Mouse (Mus musculus) lung, adult 18-20 months (tissue): ENCODE measurements around the gene Arl1.
"Not testable (repeated sequence)": the region's sequence is repeated elsewhere in the genome, so short reads cannot be mapped to it uniquely, and the experiment has no call there.

Experiments used
- DNase-seq, 2 experiments: peaks; one replicate each; pipeline ENCODE4 v3.0.0; 2022; ENCODE audit warnings: mixed read lengths in 2 of 2

Gene Arl1

DNA sequence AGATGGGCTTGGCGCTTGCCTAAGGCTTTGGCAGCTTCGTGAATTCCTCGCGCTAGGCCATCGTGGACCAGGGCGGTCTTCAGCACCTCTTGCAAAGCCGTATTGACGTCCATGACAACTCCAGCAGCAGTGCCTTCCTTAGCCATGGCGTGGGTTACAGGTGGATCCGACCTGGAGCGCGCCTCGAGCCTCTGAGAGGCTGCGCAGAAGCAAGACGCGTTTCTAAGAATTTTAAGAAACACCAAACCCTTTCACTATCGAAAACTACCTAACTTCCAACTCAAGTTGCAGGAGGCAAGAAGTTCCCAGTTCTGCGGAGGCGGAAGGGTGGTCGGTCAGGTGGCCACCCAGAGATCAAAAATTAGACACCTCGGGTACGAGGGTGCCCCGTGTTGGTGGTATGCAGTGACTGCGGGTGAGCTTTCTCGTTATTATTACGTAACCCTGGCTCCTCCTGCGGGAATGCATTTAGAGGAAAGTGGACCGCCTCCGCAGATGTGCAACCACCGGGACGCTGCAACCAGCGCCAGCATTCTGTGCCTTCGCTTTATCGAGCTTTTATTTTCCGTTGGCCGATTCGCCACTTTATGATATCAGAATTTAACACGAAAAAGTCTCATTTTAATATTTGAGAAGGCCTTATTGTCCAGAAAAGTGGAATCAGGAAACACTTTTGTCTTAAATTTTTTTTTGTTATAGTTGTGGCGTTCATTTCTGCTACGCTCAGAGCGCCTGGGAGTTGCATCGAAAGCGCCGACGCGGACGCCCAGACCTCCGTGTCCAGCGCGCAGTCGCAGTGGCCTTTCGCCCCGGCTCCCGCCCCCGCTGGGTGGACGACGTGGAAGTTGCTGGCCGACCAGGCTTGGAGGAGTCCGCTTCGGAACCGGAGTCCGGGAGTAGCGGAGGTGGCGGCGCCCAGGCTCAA lies at the start of gene Arl1:
Arl1 (plus strand) TSS at position 288 of the 925 bp plus-strand sequence.
- DNase-seq, result peak; percentile 92 to 95

GRCm38 (mm10) chr10:88682904-88683563 lies 47.6 kb upstream of the Arl1 start:
- no peak for DNase-seq

GRCm38 (mm10) chr10:88684925-88685324 lies 45.7 kb upstream of the Arl1 start, which contains the start of gene Spic:
TSS of gene Spic (minus strand) at chr10:88685015.
- DNase-seq, result no peak

DNA sequence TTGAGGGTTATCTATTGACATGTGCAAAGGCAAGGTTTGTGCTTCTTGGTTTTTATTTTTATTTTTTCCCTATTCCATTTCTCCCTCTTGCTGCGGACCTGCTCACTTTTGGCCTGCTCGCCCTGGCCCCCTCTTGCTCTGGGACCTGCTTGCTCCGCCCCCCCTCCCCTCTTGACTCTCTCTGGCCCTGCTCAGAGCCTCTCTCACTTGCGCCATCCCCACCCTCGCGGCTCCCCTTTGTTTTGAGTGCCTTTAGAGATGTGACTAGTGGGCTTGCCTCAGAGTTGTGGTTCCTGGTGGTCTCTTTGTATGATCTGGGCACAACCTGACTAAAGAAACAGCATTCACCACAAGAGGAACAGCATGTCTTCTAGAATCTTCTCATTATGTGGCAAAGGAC lies 29.7 kb upstream of the Arl1 start:
- DNase-seq, result no peak

DNA sequence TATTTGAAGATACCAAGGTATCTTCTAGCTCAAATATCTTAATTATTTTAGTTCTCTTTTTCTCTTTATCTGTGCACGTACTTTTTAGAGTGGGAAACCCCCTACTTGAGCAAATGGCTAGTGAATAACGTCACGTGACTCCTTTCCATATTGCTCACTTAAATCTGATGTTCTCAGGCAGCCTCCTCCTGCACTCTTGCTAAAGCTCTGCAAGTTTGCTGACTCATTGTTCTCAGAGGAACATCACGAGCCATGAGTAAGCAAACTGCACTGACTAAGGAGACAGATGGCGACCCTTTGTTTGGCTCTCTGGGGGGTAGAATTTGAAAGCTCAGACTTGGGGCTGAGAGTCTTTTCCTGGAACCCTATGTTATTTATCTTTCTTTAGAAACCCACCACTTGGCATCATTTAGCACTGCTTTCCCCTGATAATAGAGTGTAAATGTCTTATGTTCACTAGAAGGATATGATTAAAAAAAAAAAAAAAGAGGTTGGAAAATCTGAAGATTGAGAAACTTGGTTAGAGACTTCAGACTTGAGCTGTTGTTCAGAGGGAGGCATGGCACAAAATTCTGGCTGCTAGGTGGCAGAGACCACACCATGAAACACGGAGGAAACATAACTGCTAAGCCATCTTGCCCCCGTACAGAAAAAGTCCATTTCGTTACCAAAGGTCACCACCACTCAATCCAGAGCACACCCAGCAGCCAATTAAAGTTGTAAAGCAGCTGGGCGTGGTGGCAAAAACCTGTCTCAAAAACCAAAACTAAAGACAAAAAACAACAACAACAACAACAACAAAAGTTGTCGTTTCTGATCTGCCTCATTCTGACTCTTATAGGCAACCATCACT lies 21.8 kb upstream of the Arl1 start:
- DNase-seq, result no peak

DNA sequence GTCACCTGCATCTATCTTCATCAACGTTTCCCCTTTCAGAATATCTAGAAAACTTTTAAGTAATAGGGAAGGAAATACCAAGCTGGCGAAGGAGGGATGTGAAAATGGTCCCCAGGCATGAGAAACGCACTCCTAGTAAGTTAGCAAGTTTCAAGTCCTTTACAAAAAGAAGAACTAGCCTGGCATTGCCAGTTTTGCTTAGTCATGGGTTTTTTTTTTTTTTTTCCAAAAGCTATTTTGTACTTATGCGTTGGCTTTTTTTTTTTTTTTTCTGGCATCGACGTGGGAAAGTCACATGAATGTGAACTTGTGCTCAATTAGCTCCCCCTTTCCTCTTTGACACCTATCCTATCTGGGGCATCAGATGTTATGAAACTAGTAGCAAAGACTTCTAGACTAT lies 18.3 kb upstream of the Arl1 start:
- no peak for DNase-seq

DNA sequence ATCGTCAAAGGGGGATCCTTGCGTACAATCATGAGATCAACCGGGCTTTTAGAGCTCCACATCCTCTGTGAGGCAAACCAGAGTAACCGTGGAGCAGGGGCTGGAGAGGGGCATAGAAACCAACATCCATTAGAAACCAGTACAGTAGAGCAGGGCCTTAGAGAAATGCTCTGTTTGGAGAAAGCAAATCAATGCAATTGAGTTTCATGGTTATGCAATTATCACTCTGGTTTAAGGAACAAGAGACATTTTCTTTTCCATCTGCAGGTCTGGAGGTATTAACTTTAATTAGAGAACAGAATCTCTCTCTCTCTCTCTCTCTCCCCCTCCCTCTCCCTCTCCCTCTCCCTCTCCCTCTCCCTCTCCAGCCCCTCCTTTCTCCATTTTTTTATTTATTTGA lies 15.9 kb upstream of the Arl1 start:
- no peak for DNase-seq

DNA sequence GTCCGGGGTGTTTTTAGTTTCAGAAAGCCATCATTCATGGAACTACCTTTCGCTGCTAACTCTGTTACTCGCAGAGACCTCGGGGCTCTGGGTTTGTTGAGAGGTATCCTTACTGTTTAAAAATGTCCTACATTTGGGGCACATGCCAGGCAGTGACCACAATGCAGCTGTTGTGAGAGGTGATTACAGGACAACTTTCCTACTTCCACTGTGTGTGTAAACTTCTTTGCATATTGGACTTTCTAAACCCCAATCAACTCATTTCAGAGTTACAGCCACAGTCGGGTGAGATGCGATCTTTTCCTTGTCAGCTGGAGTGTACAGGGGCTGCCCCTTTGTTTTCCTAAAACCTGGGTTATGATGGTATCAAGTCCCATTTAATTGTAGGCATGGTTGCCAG lies 15.0 kb upstream of the Arl1 start:
- DNase-seq, result no peak

DNA sequence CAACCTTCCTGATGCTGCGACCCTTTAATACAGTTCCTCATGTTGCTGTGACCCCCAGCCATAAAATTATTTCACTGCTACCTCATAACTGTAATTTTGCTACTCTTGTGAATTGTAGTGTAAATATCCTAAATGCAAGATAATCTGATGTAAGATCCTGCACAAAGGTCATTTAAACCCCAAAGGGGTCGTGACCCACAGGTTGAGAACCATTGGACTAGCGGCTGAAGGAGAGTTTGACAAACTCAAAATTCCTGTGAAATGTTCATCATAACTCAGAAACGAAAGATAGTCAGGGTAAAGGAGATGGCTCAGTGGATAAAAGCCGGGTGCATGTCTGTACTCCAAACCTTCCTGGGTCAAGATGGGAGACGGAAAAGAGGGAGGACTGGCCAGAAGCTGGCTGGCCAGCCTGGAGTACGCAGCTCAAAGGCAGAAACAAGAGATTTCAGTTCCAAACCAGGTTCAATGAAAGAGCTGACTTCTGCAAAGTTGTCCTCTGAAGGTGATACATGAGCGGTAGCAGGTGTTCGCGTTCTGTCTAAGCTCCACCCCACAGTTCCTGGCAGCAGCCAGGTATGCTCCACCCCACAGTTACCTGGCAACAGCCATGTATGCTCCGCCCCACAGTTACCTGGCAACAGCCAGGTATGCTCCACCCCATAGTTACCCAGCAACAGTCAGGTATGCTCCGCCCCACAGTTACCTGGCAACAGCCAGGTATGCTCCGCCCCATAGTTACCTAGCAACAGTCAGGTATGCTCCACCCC lies 13.5 kb upstream of the Arl1 start:
- DNase-seq, result no peak

GRCm38 (mm10) chr10:88717756-88718025 lies 13.0 kb upstream of the Arl1 start:
- DNase-seq, result no peak

GRCm38 (mm10) chr10:88719618-88720017 lies 11.0 kb upstream of the Arl1 start:
- no peak for DNase-seq

- DNase-seq, result peak in 1 of 2 experiments; percentile 36
These were observed 5.3 kb upstream of the Arl1 start for GRCm38 (mm10) chr10:88725343-88725742.

DNA sequence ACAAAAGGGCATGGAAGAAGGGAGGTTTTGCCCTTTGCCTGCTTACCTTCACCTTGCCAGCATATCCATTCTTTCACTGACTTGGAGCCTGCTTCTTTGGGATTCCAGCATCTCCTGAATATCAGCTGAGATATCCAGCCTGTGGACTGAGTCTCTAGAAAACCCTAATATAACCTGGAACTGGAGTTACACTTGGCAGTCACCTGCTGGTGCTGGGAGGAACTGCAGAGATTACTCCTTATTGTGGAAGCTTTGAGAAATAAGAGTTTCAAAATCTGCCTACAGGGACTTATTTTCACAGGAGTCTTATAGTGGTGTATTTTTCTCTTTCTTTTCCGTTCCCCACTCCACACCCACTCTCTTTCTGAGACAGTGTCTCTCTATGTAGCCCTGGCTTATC lies 3.5 kb upstream of the Arl1 start:
- DNase-seq, result peak; percentile 15 to 23

- no peak for DNase-seq
These were observed 2.5 kb upstream of the Arl1 start for GRCm38 (mm10) chr10:88728166-88728565.

DNA sequence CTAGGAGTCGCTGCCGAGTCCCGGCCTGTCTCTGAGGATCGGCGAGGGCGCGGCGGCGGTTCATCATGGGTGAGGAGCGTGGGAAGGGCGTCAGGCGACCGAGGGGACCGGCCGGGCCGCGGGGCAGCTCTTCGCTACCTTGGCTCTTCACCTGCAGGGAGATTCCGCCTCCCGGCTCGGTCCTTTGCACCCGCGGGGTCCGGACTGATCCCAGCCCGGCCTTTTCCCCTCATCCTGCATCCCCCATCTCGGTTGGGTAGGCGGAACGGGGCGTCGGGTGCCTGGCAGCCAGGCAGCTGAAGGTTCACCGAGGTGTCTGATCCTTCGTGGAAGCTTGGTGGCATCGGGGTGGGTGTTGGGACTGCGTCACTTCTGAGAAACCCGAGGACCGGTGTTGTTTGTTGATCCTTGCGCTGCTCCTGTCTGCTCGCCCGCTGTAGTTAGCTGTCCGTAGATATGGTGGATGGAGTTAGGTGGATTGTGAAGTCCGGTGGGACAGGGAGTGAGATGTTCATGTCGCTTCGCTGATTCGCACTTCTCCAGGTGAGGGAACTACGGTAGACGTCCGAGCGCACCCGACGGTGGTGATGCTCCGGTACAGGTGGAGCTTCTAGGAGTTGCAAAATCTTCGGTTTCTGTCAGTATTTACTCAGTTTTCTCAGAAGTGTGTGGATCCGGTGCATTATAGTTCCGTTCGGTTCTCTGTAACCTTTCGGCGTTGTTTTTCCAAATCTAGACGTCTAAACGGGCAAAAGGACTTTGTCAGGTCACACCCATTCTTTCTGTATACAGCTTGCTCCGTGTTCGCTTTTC lies 1.0 kb downstream of the Arl1 start:
- DNase-seq, result no peak

DNA sequence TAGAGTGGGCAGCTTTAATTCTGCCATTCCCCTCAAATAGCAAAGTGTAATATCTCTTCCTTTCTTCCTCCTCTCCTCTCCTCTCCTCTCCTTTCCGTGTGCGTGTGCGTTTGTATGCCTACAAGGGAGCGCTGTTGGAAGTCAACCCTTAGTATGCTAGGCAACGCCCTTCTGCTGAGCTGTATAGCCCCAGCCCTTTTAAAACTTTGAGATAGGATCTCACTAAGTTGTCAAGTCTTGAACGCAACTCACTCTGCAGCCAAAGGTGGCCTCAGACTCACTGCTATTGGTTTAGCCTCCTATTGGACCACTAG lies 1.6 kb downstream of the Arl1 start:
- no peak for DNase-seq

DNA sequence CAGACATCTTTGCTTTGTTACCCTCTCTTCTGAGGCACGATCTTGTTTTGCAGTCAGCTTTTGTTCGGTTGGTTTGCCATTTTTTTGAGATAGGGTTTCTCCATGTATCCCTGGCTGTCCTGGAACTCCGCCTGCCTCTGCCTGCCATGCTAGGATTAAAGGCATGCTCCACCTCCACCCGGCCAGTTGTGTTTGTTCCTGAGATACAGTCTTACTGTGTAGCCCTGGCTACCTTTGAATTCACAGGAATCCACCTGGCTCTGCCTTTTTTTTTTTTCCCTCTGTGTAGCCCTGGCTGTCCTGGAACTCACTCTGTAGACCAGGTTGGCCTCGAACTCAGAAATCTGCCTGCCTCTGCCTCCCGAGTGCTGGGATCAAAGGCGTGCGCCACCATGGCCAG lies 8.4 kb downstream of the Arl1 start:
- DNase-seq, result not testable (repeated sequence)

DNA sequence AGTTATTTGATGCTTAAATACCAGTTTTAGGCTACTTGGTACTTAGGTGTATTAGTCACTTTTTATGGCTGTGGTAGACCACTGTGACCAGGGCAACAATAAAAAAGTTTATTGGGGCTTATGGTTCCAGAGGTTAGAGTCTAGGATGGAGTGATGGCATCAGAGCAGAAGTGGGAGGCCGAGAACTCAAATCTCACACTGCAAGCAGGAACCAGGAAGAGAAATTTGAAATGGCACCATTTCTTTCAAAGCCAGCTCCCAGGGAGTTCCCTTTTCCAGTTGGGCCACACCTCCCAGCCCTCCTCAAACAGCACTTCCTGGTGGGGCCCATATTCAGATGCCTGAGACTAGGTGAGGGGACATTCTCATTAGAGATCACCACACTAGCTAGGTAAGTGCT lies 9.2 kb downstream of the Arl1 start:
- no peak for DNase-seq

- no peak for DNase-seq
These were observed 10.1 kb downstream of the Arl1 start for GRCm38 (mm10) chr10:88740781-88741180.

- no peak for DNase-seq
These were observed 10.8 kb downstream of the Arl1 start for GRCm38 (mm10) chr10:88741426-88741825.

DNA sequence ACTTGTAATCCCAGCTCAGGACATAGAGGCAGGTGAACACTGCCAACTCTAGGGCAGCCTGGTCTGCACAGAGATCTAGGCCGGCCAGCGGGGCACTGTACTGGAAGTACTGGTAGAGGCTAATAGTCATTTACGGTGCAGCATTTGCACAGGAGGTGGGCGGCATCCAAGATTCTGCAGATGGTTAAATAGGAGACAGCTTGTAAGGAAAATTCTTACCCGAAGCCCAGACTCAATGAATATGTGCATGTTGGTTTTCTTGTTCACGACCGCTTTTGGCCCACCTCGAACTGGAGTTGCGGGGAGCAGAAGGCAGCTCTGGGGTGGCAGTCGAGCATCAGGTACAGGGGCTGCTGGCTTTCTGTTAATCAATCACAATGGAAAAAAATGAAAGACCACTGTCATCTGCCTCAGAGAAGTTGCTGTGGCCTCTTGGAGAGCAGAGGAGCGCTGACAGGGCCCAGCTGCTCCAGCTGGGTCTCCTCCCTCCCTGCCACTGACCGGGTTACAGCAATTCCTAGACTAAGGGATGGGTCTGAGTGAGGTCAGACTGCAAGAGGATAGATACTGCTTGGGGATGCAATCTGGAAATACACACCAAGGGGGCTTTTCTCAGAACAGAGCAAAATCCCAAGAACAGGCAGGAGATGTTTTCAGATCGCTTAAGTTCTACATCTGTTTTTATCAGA lies 31.0 kb downstream of the Arl1 start:
- no peak for DNase-seq
